Mouse (Mus musculus) bone marrow macrophage, adult 2 months (primary cell): ENCODE results near the gene Thrap3. TPM values are rescaled to one million over a fixed set of nuclear protein-coding genes. Genes with fewer than 3 reads are reported as not detected.
A peak's percentile ranks its signal among the peaks of the same experiment; 100 is the strongest.

Experiments
- H3K27ac ChIP-seq: 2 replicates; pipeline ENCODE4 v1.5.1; 2012; ENCODE audit warnings: low read depth, low read length; ENCODE audit not compliant: insufficient read depth
- H3K4me1 ChIP-seq: 2 replicates; pipeline ENCODE4 v1.6.1; 2012; ENCODE audit warnings: low read length; ENCODE audit not compliant: control insufficient read depth, insufficient read depth
- H3K4me3 ChIP-seq: 2 replicates; pipeline ENCODE4 v1.5.1; 2012; ENCODE audit warnings: mild to moderate bottlenecking, low read length, moderate library complexity; ENCODE audit not compliant: insufficient read depth
- CTCF ChIP-seq: IDR thresholded peaks from 2 replicates; pipeline ENCODE4 v1.5.1; 2012; ENCODE audit warnings: low read depth, mild to moderate bottlenecking, low read length, moderate library complexity
- POLR2A ChIP-seq: IDR thresholded peaks from 2 replicates; pipeline ENCODE4 v1.6.1; 2012; ENCODE audit warnings: mild to moderate bottlenecking, low read depth, low read length, borderline replicate concordance
- polyA plus RNA-seq: library from polyadenylated mRNA; stranded (reverse); fragments of >200 nt; gene quantifications from 2 replicates; pipeline ENCODE4 v1.2.4, GENCODE M21; 2012; ENCODE audit not compliant: missing spikeins, insufficient read depth, insufficient read length

Gene Thrap3
- polyA plus RNA-seq, 1 experiment, result 236 TPM

GRCm38 (mm10) chr4:126236467-126237280, 34.1 kb upstream of the Thrap3 start:
- no peaks in the 10 kb centered on the region for H3K4me1 ChIP-seq
- no peak for TF ChIP-seq POLR2A
- TF ChIP-seq CTCF, result no peak

DNA sequence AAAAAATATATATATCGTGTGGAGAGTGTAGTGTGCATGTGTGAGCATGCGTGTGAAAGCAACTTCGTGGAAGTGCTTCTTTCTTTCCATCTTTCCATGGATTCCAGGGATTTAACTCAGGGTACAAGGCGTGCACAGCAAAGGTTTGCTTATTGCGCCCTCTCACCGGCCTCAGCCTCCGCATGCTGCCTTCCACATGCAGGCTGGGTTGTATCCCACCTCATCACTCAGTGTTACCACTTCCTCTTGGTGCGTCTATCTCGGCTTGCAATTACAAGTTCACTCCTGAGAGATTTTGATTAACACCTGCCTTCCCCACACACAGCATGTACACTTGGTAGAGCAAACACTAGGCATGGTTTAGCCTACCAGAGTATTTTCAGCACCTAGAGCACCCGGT, 32.6 kb upstream of the Thrap3 start:
- Histone ChIP-seq H3K4me3 (no peak overlapping the region), H3K27ac (no peak overlapping the region), H3K4me1 (no peaks in the 10 kb centered on the region)
- TF ChIP-seq CTCF (no peak), POLR2A (no peak)

More at GRCm38 (mm10) chr4:126236467-126237280, 34.1 kb upstream of the Thrap3 start:
- Histone ChIP-seq H3K4me3 (no peak overlapping the region), H3K27ac (no peak overlapping the region)

- Histone ChIP-seq H3K27ac (no peak overlapping the region), H3K4me1 (no peaks in the 10 kb centered on the region), H3K4me3 (no peak overlapping the region)
- no peak for TF ChIP-seq CTCF
- TF ChIP-seq POLR2A, result no peak
Observed at GRCm38 (mm10) chr4:126234496-126235175, 32.1 kb upstream of the Thrap3 start.

GRCm38 (mm10) chr4:126233676-126234308, 31.2 kb upstream of the Thrap3 start:
- Histone ChIP-seq H3K4me1 (no peaks in the 10 kb centered on the region), H3K4me3 (no peak overlapping the region), H3K27ac (no peak overlapping the region)
- TF ChIP-seq CTCF (no peak), POLR2A (no peak)

GRCm38 (mm10) chr4:126229900-126230299, 27.3 kb upstream of the Thrap3 start:
- no peak for TF ChIP-seq POLR2A
- no peak for TF ChIP-seq CTCF
- Histone ChIP-seq H3K4me1 (peaks cover 8% of the 10 kb centered on the region), H3K4me3 (no peak overlapping the region), H3K27ac (no peak overlapping the region)

DNA sequence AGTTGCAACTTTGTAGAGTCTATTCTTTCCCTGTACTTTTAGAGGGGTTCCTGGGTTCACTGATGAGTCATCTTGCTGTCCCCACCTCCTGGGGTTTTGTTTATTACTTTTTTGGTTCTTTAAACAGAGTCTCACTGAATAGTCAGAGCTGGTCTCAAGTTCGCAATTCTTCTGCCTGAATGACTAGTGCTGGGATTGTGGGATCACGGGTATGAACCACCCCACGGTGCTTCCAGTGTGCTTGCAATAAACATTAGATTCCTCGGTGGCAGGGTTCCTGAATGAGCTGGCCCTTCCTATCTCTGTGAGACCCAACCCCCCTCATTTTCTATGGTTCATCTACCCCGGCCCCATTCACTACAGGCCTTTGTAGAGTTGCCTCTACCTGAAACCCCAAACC, 25.6 kb upstream of the Thrap3 start:
- H3K4me1 ChIP-seq, result peaks cover 8% of the 10 kb centered on the region
- TF ChIP-seq POLR2A (no peak), CTCF (no peak)
- H3K4me3 ChIP-seq, result no peak overlapping the region
- no peak overlapping the region for H3K27ac ChIP-seq

DNA sequence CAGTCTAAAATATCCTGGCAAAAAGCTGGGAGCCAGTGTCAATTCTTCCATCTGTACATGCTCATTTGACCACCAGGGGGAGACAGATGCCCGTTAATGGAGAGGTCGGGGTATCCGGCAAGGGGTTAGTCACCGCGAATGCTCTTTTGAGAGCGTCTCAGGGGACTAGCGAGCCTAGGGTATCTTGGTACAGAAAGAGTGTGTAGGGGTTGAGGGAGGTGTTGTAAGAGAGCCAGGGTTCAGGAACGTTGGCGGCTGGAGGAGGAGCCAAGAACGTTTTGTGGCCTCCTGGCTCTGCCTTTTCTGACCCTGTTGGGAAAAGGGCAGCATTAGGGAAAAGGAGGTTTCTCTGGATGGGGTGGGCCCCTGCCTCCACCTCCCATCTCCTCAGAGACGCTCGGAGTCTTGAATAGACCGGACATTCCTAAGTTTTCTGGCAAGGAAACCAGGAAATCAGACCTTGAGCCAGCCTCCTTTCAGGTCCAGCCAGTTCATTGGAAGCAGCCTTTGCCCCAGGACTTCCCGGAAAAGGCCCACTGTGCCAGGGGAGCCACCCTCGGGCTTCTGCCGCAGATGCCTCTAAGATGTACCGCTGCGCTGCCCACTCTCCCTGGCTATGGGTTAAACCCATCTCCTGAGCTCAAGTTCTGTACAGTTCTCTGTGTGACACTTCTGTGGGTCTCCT, 24.7 kb upstream of the Thrap3 start:
- H3K4me1 ChIP-seq, result peaks cover 8% of the 10 kb centered on the region
- TF ChIP-seq CTCF, result peak; percentile 96
- TF ChIP-seq POLR2A, result no peak
- H3K27ac ChIP-seq, result no peak overlapping the region
- peak overlapping the region; percentile 59 for H3K4me3 ChIP-seq

DNA sequence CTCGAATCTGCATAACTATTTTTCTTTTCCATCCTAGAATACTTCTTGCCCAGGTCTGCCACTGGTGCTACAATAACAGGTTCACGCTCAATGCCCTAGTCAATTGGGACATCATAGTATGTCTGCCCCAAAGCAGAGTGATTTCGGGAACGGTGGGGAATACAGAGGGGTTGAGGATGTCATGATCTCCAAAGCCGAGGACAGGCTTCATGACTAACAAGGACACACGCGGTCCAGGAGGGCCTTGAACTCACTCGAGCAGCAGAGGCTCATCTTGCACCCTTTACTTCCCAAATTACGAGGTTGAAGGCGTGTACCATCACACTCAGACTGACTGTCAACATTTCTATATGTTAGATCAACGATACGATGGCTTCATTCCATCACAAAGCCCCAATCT, 24.1 kb upstream of the Thrap3 start:
- Histone ChIP-seq H3K27ac (no peak overlapping the region), H3K4me3 (no peak overlapping the region), H3K4me1 (peaks cover 8% of the 10 kb centered on the region)
- TF ChIP-seq CTCF (no peak), POLR2A (no peak)

GRCm38 (mm10) chr4:126222631-126223030, 20.1 kb upstream of the Thrap3 start:
- TF ChIP-seq POLR2A, result no peak
- no peak for TF ChIP-seq CTCF

More at GRCm38 (mm10) chr4:126222631-126223030, 20.1 kb upstream of the Thrap3 start:
- Histone ChIP-seq H3K4me3 (no peak overlapping the region), H3K27ac (no peak overlapping the region), H3K4me1 (peaks cover 2% of the 10 kb centered on the region)
